Mouse (Mus musculus): ENCODE results near the gene Inhbc. TPM values are rescaled to one million over a fixed set of nuclear protein-coding genes. Genes with fewer than 3 reads are reported as not detected.
A peak's percentile ranks its signal among the peaks of the same experiment; 100 is the strongest.

The Inhbc gene
- total and polyA plus RNA-seq, 2 experiments from 2014 or later: not detected

- Histone ChIP-seq H3K36me3 (ENCODE audit: insufficient read depth) (peaks cover 6% of the 10 kb centered on the region; the same call in 1 of the 2 replicates), H3K27me3 (ENCODE audit: insufficient read depth, low read length) (no peaks in the 10 kb centered on the region), H3K9me3 (ENCODE audit: low read length) (no peaks in the 10 kb centered on the region), H3K27ac (ENCODE audit: low read depth, low read length) (no peak overlapping the region), H3K4me2 (ENCODE audit: low read depth) (no peak overlapping the region), H3K4me1 (ENCODE audit: insufficient read depth) (no peaks in the 10 kb centered on the region), H3K9ac (no peak overlapping the region), H3K4me3 (ENCODE audit: low read depth, low read length) (no peak overlapping the region)
- 83% methylated on average over 6 of the region's 6 CpGs for WGBS
- no peak for TF ChIP-seq CTCF (IDR thresholded peaks at IDR 0.05; ENCODE audit: low read depth)
- no peak for ATAC-seq
- DNase-seq: no peak
These were observed 21.5 kb upstream of the Inhbc start for GRCm38 (mm10) chr10:127391774-127392173.

DNA sequence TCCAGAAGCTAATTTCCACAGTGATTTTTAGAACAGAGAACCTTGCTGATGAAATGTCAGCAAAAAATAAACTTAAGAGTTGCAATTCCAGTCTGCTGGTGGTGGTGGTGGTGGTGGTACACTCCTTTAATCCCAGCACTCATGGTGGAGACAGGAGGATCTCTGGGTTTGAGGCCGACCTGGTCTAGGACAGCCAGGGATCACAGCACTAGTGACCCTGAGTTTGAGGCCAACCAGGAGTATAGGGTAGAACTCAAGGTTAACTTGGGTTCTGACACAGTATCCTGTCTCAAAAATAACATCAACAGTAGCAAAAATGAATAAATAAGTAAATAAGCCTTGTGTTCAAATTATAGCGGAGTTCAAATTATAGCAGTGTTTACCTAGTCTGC lies 11.5 kb upstream of the Inhbc start:
- H3K9ac ChIP-seq: no peak overlapping the region; the same call in 1 of the 2 replicates
- no peak for DNase-seq
- H3K36me3 ChIP-seq (ENCODE audit: insufficient read depth): no peaks in the 10 kb centered on the region
- H3K4me1 ChIP-seq (ENCODE audit: insufficient read depth): peaks cover 4% of the 10 kb centered on the region; the same call in 1 of the 2 replicates
- H3K27ac ChIP-seq (ENCODE audit: low read depth, low read length): no peak overlapping the region
- peak overlapping the region; percentile 52 for H3K4me2 ChIP-seq (ENCODE audit: low read depth)
- TF ChIP-seq CTCF (IDR thresholded peaks at IDR 0.05; ENCODE audit: low read depth): no peak
- no peaks in the 10 kb centered on the region for H3K27me3 ChIP-seq (ENCODE audit: insufficient read depth, low read length)
- H3K9me3 ChIP-seq (ENCODE audit: low read length): no peaks in the 10 kb centered on the region
- 56% methylated on average over 2 of the region's 2 CpGs for WGBS
- no peak for ATAC-seq
- peak overlapping the region; percentile 87 for H3K4me3 ChIP-seq (ENCODE audit: low read depth, low read length)

DNA sequence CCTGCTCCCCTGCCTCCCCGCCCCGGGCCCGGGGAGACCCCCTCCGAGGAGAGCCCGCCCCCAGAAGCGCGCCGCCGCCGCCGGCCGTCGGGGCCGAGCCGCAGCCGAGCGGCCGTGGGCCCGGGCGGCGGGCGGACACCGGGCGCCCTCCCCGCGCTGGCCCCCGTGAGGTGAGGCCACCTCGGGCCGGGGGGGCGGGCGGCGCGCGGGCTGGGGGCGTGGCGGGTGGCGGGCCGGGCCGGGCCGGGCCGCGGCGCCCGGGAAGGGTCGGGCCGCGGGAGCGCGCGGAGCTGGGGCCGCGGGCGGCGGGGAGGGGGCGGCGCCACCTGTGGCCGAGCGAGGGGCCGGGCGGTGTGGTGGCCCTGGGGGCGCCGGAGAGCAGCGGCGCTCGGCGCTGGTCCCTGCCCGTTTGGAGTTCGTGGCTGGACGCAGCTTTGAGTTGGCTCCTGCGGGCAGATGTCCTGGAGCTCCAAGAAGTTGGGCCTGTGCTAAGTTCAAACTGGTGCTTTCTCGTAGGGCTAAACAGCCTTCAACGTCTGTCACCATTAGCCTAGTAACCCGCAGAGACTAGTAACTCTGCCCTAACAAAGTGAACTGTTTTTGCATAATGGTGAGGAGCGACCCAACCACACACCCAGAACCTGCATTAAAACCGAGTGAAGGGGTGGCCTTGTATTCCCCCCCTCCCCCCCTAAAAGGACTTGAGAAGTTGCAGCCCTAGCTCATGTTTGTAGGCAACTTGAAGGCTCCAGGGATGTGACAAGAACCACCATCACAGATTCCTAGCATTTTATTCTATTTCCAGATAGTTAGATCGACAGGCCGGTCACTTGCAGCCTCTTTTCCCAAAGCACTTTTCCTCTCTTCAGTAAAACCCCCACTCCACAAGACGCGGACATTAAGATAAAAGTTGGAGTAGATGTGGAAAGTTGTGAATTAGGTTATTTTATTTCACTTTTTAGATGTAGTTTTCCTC lies 10.8 kb upstream of the Inhbc start:
- peaks cover 4% of the 10 kb centered on the region; the same call in 1 of the 2 replicates for H3K4me1 ChIP-seq (ENCODE audit: insufficient read depth)
- DNase-seq: peak; percentile 51
- peak; percentile 73 for ATAC-seq

DNA sequence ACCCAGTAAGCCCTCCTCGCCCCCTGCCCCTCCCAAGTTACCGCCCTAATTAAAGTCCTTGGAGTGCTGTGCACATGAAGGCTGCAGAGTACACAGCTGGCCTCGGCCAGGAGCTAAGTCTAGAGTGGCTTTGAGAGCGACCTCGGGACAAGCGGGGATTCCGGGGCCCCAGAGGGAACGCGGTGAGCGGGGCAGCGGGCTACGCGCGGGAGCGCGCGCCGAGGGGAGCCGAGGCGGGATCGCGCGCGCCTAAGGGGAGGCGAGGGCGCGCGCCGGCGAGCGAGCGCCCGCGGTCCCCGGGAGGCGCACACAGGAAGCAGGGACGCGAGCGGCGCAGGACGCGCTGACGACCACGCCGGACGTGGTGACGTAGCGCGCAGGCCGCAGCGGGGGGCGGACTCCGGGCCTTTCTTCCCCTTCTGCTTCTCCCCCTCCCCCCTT lies 10.0 kb upstream of the Inhbc start, which contains the start of gene R3hdm2:
R3hdm2 (plus strand) TSS at position 77 of the 441 bp plus-strand sequence.
- Histone ChIP-seq H3K36me3 (ENCODE audit: insufficient read depth) (no peaks in the 10 kb centered on the region), H3K27me3 (ENCODE audit: insufficient read depth, low read length) (no peaks in the 10 kb centered on the region), H3K9ac (peak within 1 kb of the TSS; percentile 87), H3K4me2 (ENCODE audit: low read depth) (peak within 1 kb of the TSS; percentile 68), H3K4me3 (ENCODE audit: low read depth, low read length) (peak within 1 kb of the TSS; percentile 87), H3K9me3 (ENCODE audit: low read length) (no peaks in the 10 kb centered on the region), H3K27ac (ENCODE audit: low read depth, low read length) (peak within 1 kb of the TSS; percentile 95), H3K4me1 (ENCODE audit: insufficient read depth) (peaks cover 4% of the 10 kb centered on the region; the same call in 1 of the 2 replicates)
- no peak for TF ChIP-seq CTCF (IDR thresholded peaks at IDR 0.05; ENCODE audit: low read depth)
- peak; percentile 98 for ATAC-seq
- peak; percentile 97 for DNase-seq
- WGBS: 6% methylated on average over 16 of the region's 53 CpGs

More for the DNA sequence above, 10.8 kb upstream of the Inhbc start:
- H3K9me3 ChIP-seq (ENCODE audit: low read length): no peaks in the 10 kb centered on the region
- WGBS: 2% methylated on average over 69 of the region's 79 CpGs
- H3K4me3 ChIP-seq (ENCODE audit: low read depth, low read length): peak overlapping the region; percentile 87
- H3K4me2 ChIP-seq (ENCODE audit: low read depth): peak overlapping the region; percentile 52
- H3K36me3 ChIP-seq (ENCODE audit: insufficient read depth): no peaks in the 10 kb centered on the region
- peak overlapping the region; percentile 87 for H3K9ac ChIP-seq
- peak; percentile 31 for TF ChIP-seq CTCF (IDR thresholded peaks at IDR 0.05; ENCODE audit: low read depth)
- peak overlapping the region; percentile 95 for H3K27ac ChIP-seq (ENCODE audit: low read depth, low read length)
- H3K27me3 ChIP-seq (ENCODE audit: insufficient read depth, low read length): no peaks in the 10 kb centered on the region

DNA sequence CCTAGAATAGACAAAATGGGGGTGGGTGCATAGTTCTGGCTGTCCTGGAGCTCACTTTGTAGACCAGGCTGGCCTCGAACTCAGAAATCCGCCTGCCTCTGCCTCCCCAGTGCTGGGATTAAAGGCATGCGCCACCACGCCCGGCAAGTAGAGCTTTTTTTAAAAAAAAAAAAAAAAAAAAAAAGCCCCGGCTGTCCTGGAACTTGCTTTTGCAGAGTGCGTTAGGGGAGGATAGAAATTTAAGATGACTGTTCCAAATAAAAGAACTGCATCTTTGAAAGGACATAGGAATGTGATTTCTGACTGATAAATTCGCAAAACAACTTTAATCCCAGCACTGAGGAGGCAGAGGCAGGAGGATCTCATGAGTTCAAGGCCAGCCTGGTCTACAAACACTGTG lies 9.4 kb upstream of the Inhbc start:
- Histone ChIP-seq H3K27ac (ENCODE audit: low read depth, low read length) (peak overlapping the region; percentile 95; the same call in 1 of the 2 replicates), H3K9ac (peak overlapping the region; percentile 87; the same call in 1 of the 2 replicates), H3K9me3 (ENCODE audit: low read length) (no peaks in the 10 kb centered on the region), H3K4me2 (ENCODE audit: low read depth) (peak overlapping the region; percentile 68), H3K4me3 (ENCODE audit: low read depth, low read length) (peak overlapping the region; percentile 87), H3K4me1 (ENCODE audit: insufficient read depth) (peaks cover 4% of the 10 kb centered on the region; the same call in 1 of the 2 replicates), H3K27me3 (ENCODE audit: insufficient read depth, low read length) (no peaks in the 10 kb centered on the region), H3K36me3 (ENCODE audit: insufficient read depth) (no peaks in the 10 kb centered on the region)
- 86% methylated on average over 8 of the region's 8 CpGs for WGBS
- no peak for TF ChIP-seq CTCF (IDR thresholded peaks at IDR 0.05; ENCODE audit: low read depth)
- DNase-seq (no peak), ATAC-seq (no peak)

DNA sequence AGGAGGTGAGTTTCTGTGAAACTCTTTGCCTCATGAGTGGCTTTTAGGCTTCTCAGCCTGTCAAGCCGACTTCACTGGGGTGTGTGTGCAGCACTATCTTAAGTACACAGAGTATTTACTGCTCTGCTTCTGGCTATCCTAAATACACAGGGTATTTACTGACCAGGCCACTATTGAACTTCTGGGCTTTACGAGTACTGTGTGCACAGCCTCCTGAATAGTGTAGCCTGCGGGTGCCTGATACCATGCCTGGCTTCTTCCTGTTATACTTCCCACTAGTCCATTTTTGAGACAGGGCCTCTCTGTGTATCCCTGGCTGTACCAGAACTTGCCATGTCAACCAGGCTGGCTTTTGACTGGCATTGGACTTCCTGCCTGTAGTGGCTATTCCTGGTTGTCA lies 7.5 kb upstream of the Inhbc start:
- no peak for TF ChIP-seq CTCF (IDR thresholded peaks at IDR 0.05; ENCODE audit: low read depth)
- 68% methylated on average over 3 of the region's 3 CpGs for WGBS
- Histone ChIP-seq H3K9me3 (ENCODE audit: low read length) (no peaks in the 10 kb centered on the region), H3K4me1 (ENCODE audit: insufficient read depth) (peaks cover 4% of the 10 kb centered on the region; the same call in 1 of the 2 replicates), H3K4me3 (ENCODE audit: low read depth, low read length) (no peak overlapping the region), H3K27ac (ENCODE audit: low read depth, low read length) (no peak overlapping the region), H3K4me2 (ENCODE audit: low read depth) (no peak overlapping the region), H3K36me3 (ENCODE audit: insufficient read depth) (no peaks in the 10 kb centered on the region), H3K27me3 (ENCODE audit: insufficient read depth, low read length) (no peaks in the 10 kb centered on the region), H3K9ac (no peak overlapping the region)
- DNase-seq (no peak), ATAC-seq (no peak)

DNA sequence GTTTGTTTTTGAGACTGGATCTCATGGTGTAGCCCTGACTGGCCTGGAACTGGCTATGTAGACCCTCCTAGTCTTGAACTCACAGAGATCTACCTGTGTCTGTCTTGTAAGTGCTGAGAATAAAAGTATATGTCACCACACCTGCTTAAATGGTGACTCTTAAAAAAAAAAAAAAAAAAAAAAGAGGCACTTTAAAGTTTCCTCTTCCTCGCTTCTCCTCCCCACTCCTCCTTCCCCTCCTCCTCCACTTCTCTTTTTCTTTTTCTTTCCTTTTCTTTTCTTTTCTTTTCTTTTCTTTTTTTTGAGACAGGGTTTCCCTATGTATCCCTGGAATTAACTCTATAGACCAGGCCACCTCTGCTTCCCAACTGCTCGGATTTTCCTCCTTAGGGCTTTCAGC lies 792 bp upstream of the Inhbc start:
- ATAC-seq (no peak), DNase-seq (no peak)
- TF ChIP-seq CTCF (IDR thresholded peaks at IDR 0.05; ENCODE audit: low read depth): no peak
- 58% methylated on average over 2 of the region's 2 CpGs for WGBS
- Histone ChIP-seq H3K9ac (no peak overlapping the region), H3K27me3 (ENCODE audit: insufficient read depth, low read length) (no peaks in the 10 kb centered on the region), H3K4me2 (ENCODE audit: low read depth) (no peak overlapping the region), H3K36me3 (ENCODE audit: insufficient read depth) (no peaks in the 10 kb centered on the region), H3K4me3 (ENCODE audit: low read depth, low read length) (no peak overlapping the region), H3K4me1 (ENCODE audit: insufficient read depth) (no peaks in the 10 kb centered on the region), H3K27ac (ENCODE audit: low read depth, low read length) (no peak overlapping the region), H3K9me3 (ENCODE audit: low read length) (no peaks in the 10 kb centered on the region)

All from forebrain, postnatal 0 days (tissue).